Mouse (Mus musculus) urinary bladder, adult 18-20 months (tissue): ENCODE measurements at regions not wholly inside any gene's neighbourhood (a gene's known extent, or its start where the extent isn't known, plus 50 kb on each side); places are given as distances from the start of the nearest gene placed in this dataset.

Experiments
- DNase-seq, 2 experiments: peaks; one replicate each; pipeline ENCODE4 v3.0.0; 2022; ENCODE audit warnings: low spot score in 2 of 2, mixed read lengths in 2 of 2

GRCm38 (mm10) chr3:14381421-14381992, 99.0 kb upstream of the Slc7a12 start:
- DNase-seq = peak; percentile 8 to 31

GRCm38 (mm10) chr3:14390656-14391055, 89.8 kb upstream of the Slc7a12 start:
- no peak for DNase-seq

GRCm38 (mm10) chr3:14398676-14399075, 81.8 kb upstream of the Slc7a12 start:
- no peak for DNase-seq

GRCm38 (mm10) chr3:14408435-14409125, 71.9 kb upstream of the Slc7a12 start:
- no peak for DNase-seq
